Mouse (Mus musculus) T-helper 1 cell (primary cell): ENCODE data around the gene Nxn.

Experiments
- in situ Hi-C: fragments of 300-600 bp; cut with MboI, MseI; formaldehyde crosslinking; loops from one replicate; pipeline ENCODE4 v1.15.1; 2025; ENCODE audit warnings: high pct_unique_total_duplicates

Gene Nxn

GRCm38 (mm10) chr11:76332240-76332639 is 66.7 kb downstream of the Nxn start:
- in situ Hi-C loops, result no loop called here

DNA sequence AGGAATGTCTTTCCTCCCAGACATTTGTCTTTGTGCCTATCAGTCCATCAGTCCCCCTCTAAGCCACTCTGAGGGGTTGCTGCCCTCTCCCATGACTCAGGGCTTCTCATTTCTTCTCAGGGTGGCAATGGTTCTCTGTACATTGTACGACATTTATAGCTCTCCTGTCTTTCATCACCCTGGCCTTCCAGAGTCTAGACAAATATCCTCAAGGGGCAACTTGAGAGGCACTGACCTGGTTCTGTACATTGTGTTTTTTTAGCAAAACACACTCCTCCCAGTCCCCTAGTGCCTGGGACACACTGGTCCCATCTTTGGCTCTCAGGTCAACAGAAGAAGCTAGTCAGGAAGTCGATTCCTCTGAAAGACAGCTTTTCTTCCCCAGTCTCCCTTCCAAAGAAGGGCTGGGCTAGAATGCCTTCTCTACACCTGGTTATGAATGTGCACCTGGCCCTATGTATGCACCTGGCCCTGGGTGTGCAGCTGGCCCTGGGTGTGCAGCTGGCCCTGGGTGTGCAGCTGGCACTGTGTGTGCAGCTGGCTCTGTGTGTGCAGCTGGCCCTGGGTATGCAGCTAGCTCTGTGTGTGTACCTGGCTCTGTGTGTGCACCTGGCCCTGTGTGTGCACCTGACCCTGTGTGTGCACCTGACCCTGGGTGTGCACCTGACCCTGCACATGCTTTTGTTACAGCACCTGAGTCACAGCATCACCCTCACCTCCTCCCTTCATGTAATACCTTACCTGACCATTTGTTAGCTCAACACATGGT is 70.2 kb downstream of the Nxn start:
- in situ Hi-C loops, result no loop called here

DNA sequence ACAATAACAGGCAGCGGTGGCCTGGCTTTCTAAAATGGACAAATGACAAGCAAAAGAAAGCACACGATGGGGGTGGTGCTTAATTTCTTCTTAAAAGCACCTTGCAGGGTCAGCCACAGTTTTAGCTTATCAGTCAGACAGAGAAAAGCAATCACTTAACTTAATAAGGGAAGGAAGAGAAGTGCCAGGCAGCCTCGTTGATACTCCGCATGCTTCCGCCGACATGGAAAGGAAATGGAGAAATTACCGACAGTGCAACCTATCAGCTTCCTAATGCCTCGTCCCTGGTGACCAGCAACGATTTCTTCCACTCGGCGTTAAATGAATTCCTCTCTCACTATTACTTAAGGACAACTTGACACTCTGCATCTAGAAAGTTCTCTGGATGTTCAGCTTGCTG is 70.9 kb downstream of the Nxn start:
- in situ Hi-C loops, result no loop called here

DNA sequence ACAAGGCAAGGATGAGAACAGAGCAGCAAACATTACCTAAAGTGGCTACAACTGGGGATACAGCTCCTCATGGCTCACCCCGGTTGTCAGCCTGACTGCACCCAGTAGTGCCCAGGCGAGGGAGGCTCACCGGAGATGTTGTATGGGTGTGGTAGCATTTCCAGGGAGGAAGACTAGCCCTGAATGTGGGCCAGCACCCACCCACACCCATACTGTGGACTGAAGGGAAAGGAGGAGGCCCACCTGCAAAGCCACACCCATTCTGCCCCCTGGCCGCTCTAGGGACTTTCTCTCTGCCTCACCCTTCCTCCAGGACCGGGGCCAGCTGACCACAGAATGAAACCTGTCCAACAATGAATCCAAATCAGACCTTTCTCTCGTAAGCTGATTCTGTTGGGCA is 72.3 kb downstream of the Nxn start:
- in situ Hi-C loops, result no loop called here

- in situ Hi-C loops, result no loop called here
Observed at GRCm38 (mm10) chr11:76326051-76326450, 72.9 kb downstream of the Nxn start.

DNA sequence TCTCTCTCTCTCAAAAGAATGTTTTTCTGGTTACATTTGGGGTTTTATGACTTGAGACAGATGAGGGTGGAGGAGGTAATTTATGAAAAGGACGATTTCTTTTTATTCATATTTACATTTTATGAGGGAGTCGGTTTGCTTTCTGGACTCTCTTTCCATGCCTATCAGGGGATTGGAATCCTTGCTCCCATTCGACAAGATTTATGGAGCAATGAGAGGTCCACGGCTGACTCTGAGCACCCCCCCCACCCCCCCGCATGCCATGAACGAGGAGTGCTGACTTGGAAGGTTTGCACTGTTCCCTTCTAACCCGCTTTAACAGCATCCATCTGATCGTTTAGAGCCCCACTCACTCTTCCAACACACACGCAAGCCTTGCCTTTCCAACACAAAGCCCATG is 74.1 kb downstream of the Nxn start:
- in situ Hi-C loops, result no loop called here

DNA sequence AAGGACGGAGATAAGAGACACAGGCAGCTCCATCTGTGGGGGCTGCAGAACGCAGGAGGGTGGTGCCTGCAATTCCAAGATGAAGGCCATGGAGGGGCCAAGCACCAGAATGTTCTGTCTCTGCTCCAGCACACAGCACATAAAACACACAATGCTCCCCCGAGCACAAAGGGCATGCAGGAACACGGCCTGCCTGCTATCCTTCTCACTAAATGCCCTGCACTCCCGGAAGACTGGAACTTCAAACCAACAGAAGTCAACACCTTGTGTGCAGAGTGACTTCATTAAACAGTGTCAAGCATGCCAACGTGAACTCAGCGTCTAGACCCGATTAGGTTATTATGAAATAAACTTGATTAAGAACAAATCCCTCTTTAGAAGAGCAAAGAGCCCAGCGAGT is 74.7 kb downstream of the Nxn start:
- in situ Hi-C loops, result no loop called here

DNA sequence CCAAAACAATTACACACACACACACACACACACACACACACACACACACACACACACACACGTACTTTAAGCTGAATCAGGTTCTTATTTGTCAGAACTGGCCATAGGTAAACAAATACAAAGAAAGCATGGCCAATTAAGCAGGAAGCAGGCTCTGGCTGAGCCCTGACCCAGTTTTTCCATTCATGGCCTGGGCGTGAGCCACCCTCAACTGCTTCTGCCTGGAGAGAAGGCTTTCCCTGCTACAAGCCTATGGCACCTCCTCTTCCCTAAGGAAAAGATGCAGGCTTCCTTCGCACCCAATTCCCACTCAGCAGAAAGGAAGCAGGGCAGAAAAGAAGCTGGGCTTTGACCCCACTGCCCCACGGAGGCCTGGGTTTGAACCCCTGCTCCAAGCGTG is 76.0 kb downstream of the Nxn start:
- in situ Hi-C loops, result no loop called here

GRCm38 (mm10) chr11:76322081-76322480 is 76.9 kb downstream of the Nxn start:
- in situ Hi-C loops, result no loop called here

- in situ Hi-C loops, result no loop called here
Observed at GRCm38 (mm10) chr11:76320475-76320874, 78.5 kb downstream of the Nxn start.

GRCm38 (mm10) chr11:76319714-76320435 is 79.1 kb downstream of the Nxn start:
- in situ Hi-C loops, result no loop called here

DNA sequence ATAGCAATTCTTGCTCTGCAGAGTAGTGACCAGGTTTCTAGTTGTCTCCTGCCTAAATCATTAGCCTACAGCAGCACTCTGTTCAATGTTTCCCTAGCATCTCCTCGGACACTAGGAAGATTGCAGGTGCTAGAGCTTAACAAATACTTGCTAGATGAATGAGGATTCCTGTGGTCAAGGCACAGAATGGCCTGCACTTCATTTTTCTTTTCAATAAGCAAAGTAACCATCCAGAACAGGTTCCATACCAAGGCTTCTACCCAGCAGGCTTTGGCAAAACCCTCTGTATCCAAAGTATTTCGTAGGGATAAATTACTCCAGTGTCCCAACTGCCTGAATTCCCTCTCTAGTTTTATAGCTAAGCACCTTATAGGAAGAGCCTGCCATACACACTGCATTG is 81.0 kb downstream of the Nxn start:
- in situ Hi-C loops, result no loop called here

DNA sequence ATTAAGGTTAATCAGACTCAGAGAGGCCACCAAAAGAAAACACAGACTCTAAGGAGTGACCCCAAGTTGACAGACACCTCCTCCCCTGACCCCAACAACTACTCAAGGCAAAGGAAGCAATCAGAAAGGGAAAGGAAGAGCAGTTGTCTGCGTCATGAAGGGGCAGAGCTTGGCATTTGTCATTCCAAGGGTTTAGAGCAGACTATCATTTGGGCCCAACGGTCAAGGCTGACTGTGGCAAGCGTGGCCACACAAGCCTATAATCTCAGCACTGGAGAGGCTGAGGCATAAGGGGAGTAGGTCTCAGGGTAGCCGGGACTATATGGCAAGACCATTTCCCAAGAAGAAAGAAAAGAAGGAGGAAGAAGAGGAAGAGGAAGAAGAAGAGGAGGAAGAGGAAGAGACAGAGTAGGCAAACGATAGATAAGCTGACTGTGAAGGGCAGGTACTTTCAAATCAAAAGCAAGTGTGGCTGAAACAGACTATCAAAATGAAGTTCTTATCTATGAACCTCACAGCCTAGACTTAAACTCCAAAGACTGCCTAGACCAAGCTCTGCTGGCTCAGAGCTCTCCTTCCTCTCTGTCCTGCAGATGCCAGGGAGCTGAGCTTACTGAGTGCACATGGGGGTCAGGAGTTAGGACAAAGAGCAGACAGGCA is 83.0 kb downstream of the Nxn start:
- in situ Hi-C loops, result no loop called here

DNA sequence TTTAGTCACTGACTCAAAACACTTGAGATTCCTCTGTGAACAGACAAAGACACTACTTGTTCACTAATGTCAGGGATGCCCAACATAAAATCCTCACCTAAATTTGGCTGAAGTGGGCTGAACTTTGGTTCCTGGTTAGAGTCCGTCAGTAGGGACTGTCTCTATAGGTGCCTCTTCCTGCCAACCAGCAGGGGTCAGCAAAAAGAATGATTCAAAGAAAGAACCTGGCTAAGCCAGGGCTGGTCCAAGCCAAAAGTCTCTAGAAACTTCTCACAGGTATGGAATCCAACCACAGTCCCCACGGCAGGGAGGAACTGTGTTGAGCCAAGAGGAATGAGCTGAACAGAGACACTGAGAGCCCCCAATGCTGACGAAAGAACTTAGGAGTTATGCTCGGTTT is 84.2 kb downstream of the Nxn start:
- in situ Hi-C loops, result no loop called here

DNA sequence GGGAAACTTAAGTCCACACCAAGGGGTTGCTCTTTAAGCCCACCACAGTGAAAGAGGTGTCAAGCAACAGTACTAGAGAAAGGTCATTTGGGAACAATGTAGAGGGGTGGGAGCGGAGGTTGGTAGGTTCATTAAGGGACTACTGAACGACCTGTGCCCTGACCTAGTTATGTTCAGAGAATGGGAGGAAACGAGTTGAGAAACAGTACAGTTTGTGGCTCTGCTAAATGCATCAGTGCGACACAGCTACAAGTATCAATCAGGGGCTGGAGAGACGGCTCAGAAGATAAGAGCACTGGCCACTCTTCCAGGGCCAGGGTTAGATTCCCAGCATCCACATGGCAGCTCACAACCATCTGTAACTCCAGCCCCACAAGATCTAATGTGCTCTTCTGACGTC is 84.8 kb downstream of the Nxn start:
- in situ Hi-C loops, result no loop called here

DNA sequence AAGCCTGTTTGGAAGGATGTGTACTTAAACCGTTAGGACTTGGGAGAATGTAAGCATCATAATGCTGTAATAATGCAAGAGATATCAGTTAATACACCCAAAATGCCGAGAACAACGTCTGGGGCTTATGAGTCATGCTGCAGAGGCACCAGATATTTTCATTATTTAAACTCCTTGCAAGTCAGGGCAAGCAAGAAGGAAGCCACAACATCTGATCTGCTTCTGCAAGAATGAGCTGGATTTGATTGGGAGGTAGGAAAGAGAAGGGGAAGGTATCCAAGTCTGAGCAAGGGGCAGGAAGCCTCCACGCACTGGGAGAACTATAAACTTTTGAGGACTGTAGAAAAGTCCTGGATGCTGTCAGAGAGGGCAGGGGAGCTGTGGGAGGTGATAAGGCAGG is 86.1 kb downstream of the Nxn start:
- in situ Hi-C loops, result no loop called here

GRCm38 (mm10) chr11:76311224-76312000 is 87.5 kb downstream of the Nxn start:
- in situ Hi-C loops, result no loop called here

DNA sequence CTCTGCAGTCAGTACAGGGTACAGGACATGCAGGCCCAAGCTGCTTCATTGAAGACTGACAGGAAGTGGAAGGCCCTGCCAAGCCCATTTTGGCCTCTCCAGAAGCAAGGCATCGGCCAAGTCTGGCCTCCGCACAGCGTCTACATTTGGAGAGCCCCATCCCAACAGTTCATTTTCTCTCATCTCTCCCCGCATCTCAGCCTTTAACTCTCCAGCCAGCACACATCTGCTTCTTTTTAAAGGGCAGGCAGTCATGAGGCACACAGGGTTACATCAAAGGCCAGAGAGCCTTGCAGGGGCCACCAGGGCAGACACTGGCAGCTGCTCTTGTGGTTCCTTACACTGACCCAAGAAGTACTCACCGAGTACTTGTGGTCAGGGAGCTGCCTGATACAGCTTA is 89.1 kb downstream of the Nxn start:
- in situ Hi-C loops, result no loop called here

DNA sequence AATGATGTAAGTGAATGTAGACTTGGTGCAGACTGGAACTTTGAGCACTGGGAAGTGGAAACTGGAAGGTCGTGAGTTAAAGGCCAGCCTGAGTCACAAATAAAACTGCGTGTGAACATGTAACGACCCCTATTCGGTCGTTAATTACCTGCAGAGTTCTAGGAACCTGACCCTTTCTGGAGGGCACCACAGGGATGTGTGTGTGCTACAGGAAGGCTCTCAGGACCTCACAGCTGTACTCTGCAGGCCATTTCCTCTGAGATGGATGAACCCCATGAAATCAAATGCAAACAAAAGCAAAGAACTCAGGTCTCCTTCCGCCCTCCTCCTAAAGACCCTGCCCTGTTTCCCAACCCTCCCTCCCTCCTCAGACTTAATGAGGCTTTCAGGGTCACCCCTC is 89.9 kb downstream of the Nxn start:
- in situ Hi-C loops, result no loop called here

GRCm38 (mm10) chr11:76306769-76307168 is 92.2 kb downstream of the Nxn start:
- in situ Hi-C loops, result no loop called here

GRCm38 (mm10) chr11:76305571-76305970 is 93.4 kb downstream of the Nxn start:
- in situ Hi-C loops, result no loop called here

- in situ Hi-C loops, result no loop called here
Observed at GRCm38 (mm10) chr11:76303368-76303767, 95.6 kb downstream of the Nxn start.
